15 mouse cellular contexts compared by ENCODE assay signal in genomic region chr1:142166945-142167344, GRCm38 (mm10).
"Had no signal": no experiment of that assay in that cellular context is flagged by ENCODE, and none has a peak within 500 bp of the region (broad histone marks: within the 10 kb centered on the region; RNA-seq: fewer than 3 reads in every experiment).

No protein-coding gene starts in this region.

- H3K9me3 ChIP-seq: limb, embryonic 13.5 days; neural tube, embryonic 13.5 days had no signal

- H3K36me3 ChIP-seq: limb, embryonic 13.5 days; neural tube, embryonic 13.5 days had no signal

- H3K4me1 ChIP-seq: limb, embryonic 13.5 days; neural tube, embryonic 13.5 days had no signal

- H3K4me3 ChIP-seq: limb, embryonic 13.5 days; myocyte; neural tube, embryonic 13.5 days had no signal

- H3K27me3 ChIP-seq: limb, embryonic 13.5 days; neural tube, embryonic 13.5 days had no signal

- DNase-seq: kidney, adult 9 months; kidney, postnatal 36 days; layer of hippocampus, adult 9-11 months; layer of hippocampus, postnatal 36 days; lung, adult 18-20 months; retina, postnatal 1 day; right cerebral cortex, postnatal 4 days; spleen, adult 18-20 months; thymus, adult 18-20 months; thymus, postnatal 14 days had no signal

- H3K27ac ChIP-seq: kidney, postnatal 0 days; limb, embryonic 13.5 days; liver, embryonic 14.5 days; neural tube, embryonic 13.5 days had no signal

- H3K9ac ChIP-seq: limb, embryonic 13.5 days; liver, embryonic 14.5 days; neural tube, embryonic 13.5 days had no signal

- H3K4me2 ChIP-seq: limb, embryonic 13.5 days; neural tube, embryonic 13.5 days had no signal
